Mouse (Mus musculus): ENCODE measurements around the gene Upp2.

- no peak for TF ChIP-seq CTCF (IDR thresholded peaks at IDR 0.05; ENCODE audit: low read depth, low read length)
- TF ChIP-seq GATA1 (IDR thresholded peaks at IDR 0.05; ENCODE audit: borderline replicate concordance, low read length) = no peak
- TF ChIP-seq POLR2AphosphoS5 (IDR thresholded peaks at IDR 0.05; ENCODE audit: insufficient replicate concordance, low read depth, low read length) = no peak
Observed at GRCm38 (mm10) chr2:58742026-58742425, 174.9 kb downstream of the Upp2 start.
